Mouse (Mus musculus) limb, embryonic 11.5 days (tissue): Measurements from ENCODE around the gene Hebp1. TPM values are rescaled to one million over a fixed set of nuclear protein-coding genes. Genes with fewer than 3 reads are reported as not detected.

Experiments used
- ATAC-seq: fragments of 200-750 bp; cut with Nextera tagmentation; 2 replicates; pipeline ENCODE4 v1.8.0; 2017; ENCODE audit warnings: low read depth; ENCODE audit not compliant: insufficient number of reproducible peaks, low FRiP score, low TSS enrichment
- DNase-seq: peaks from one replicate; pipeline ENCODE4 v3.0.0-alpha.2; 2015; ENCODE audit warnings: low spot score
- H3K27ac ChIP-seq: fragments of 300-500 bp; sonication (generic); replicated peaks from 2 replicates; pipeline ENCODE4 v1.5.1; 2014; ENCODE audit warnings: low read depth, mild to moderate bottlenecking, low read length
- H3K27me3 ChIP-seq: fragments of 300-500 bp; sonication (generic); 2 replicates; pipeline ENCODE4 v1.6.1; 2014; ENCODE audit warnings: mild to moderate bottlenecking, low read length, mixed read lengths; ENCODE audit not compliant: control insufficient read depth, insufficient read depth
- H3K36me3 ChIP-seq: fragments of 300-500 bp; sonication (generic); 2 replicates; pipeline ENCODE4 v1.6.1; 2014; ENCODE audit warnings: mild to moderate bottlenecking, low read length, moderate library complexity, mixed read lengths; ENCODE audit not compliant: control insufficient read depth, insufficient read depth
- H3K4me1 ChIP-seq: fragments of 300-500 bp; sonication (generic); 2 replicates; pipeline ENCODE4 v1.6.1; 2014; ENCODE audit warnings: low read length, mixed read lengths; ENCODE audit not compliant: control insufficient read depth, insufficient read depth
- H3K4me2 ChIP-seq: fragments of 300-500 bp; sonication (generic); 2 replicates; pipeline ENCODE4 v1.6.1; 2014; ENCODE audit warnings: low read depth, mild to moderate bottlenecking, moderate library complexity; ENCODE audit not compliant: severe bottlenecking
- H3K4me3 ChIP-seq: fragments of 300-500 bp; sonication (generic); 2 replicates; pipeline ENCODE4 v1.5.1; 2014; ENCODE audit warnings: low read depth, low read length
- H3K9ac ChIP-seq: fragments of 300-500 bp; sonication (generic); 2 replicates; pipeline ENCODE4 v1.6.1; 2014; ENCODE audit warnings: mild to moderate bottlenecking, low read length
- H3K9me3 ChIP-seq: fragments of 300-500 bp; sonication (generic); 2 replicates; pipeline ENCODE4 v1.6.1; 2016; ENCODE audit warnings: low read length; ENCODE audit not compliant: control insufficient read depth
- WGBS: fragments of 180-500 bp; shearing (Covaris S2); extraction: QIAGEN DNeasy Blood & Tissue Kit; methylation state at CpG from one replicate; pipeline ENCODE4 v1.1.7; 2014; 5-methylcytosine and 5-hydroxymethylcytosine counted together
- polyA plus RNA-seq: library from polyadenylated mRNA; unstranded; fragments of >200 nt; fragmentation: Nextera tagmentation; extraction: Ambion mirVana; gene quantifications from 2 replicates; pipeline ENCODE4 v1.2.1, GENCODE M21; 2014

Hebp1 gene
- polyA plus RNA-seq, 1 experiment from 2014 or later = 3.8 TPM

GRCm38 (mm10) chr6:135166262-135166661 is 31.6 kb downstream of the Hebp1 start:
- no peak overlapping the region for H3K9ac ChIP-seq
- no peak overlapping the region for H3K4me3 ChIP-seq
- 0 out of 2 replicates have a peak, but pooled peaks cover 3% of the 10 kb centered on the region for H3K4me1 ChIP-seq
- H3K36me3 ChIP-seq = no peaks in the 10 kb centered on the region
- no peak overlapping the region for H3K4me2 ChIP-seq
- no peaks in the 10 kb centered on the region for H3K27me3 ChIP-seq
- DNase-seq = no peak
- H3K27ac ChIP-seq = no peak overlapping the region
- ATAC-seq = no peak
- H3K9me3 ChIP-seq = no peaks in the 10 kb centered on the region
- 87% methylated on average over 3 of the region's 3 CpGs for WGBS

- no peak overlapping the region for H3K4me3 ChIP-seq
- H3K9ac ChIP-seq = no peak overlapping the region
- DNase-seq (no peak), ATAC-seq (no peak)
- no peaks in the 10 kb centered on the region for H3K9me3 ChIP-seq
- 74% methylated on average over 2 of the region's 2 CpGs for WGBS
- no peaks in the 10 kb centered on the region for H3K27me3 ChIP-seq
- H3K36me3 ChIP-seq = no peaks in the 10 kb centered on the region
- no peak overlapping the region for H3K4me2 ChIP-seq
- H3K27ac ChIP-seq = no peak overlapping the region
- 0 out of 2 replicates have a peak, but pooled peaks cover 3% of the 10 kb centered on the region for H3K4me1 ChIP-seq
These were observed 32.1 kb downstream of the Hebp1 start for GRCm38 (mm10) chr6:135165706-135166105.

GRCm38 (mm10) chr6:135165191-135165590 is 32.6 kb downstream of the Hebp1 start:
- Histone ChIP-seq H3K9ac (no peak overlapping the region), H3K27ac (no peak overlapping the region), H3K4me2 (no peak overlapping the region), H3K27me3 (no peaks in the 10 kb centered on the region), H3K9me3 (no peaks in the 10 kb centered on the region), H3K4me3 (no peak overlapping the region), H3K4me1 (0 out of 2 replicates have a peak, but pooled peaks cover 3% of the 10 kb centered on the region), H3K36me3 (no peaks in the 10 kb centered on the region)
- ATAC-seq = no peak
- no peak for DNase-seq
- WGBS = 71% methylated on average over 3 of the region's 3 CpGs

- no peaks in the 10 kb centered on the region for H3K9me3 ChIP-seq
- H3K4me3 ChIP-seq = no peak overlapping the region
- no peak overlapping the region for H3K4me2 ChIP-seq
- H3K4me1 ChIP-seq = no peaks in the 10 kb centered on the region
- H3K27ac ChIP-seq = no peak overlapping the region
- no peak overlapping the region for H3K9ac ChIP-seq
- H3K36me3 ChIP-seq = no peaks in the 10 kb centered on the region
- DNase-seq (no peak), ATAC-seq (no peak)
- WGBS = 72% methylated on average over 4 of the region's 4 CpGs
- H3K27me3 ChIP-seq = no peaks in the 10 kb centered on the region
These were observed 35.0 kb downstream of the Hebp1 start for GRCm38 (mm10) chr6:135162861-135163260.

- WGBS = 84% methylated on average over 3 of the region's 3 CpGs
- Histone ChIP-seq H3K9me3 (no peaks in the 10 kb centered on the region), H3K9ac (no peak overlapping the region), H3K4me2 (no peak overlapping the region), H3K27ac (no peak overlapping the region), H3K4me1 (no peaks in the 10 kb centered on the region), H3K4me3 (no peak overlapping the region), H3K27me3 (no peaks in the 10 kb centered on the region), H3K36me3 (no peaks in the 10 kb centered on the region)
- no peak for ATAC-seq
- DNase-seq = no peak
These were observed 35.5 kb downstream of the Hebp1 start for GRCm38 (mm10) chr6:135162311-135162710.

GRCm38 (mm10) chr6:135161356-135161755 is 36.5 kb downstream of the Hebp1 start:
- 77% methylated on average over 4 of the region's 4 CpGs for WGBS
- no peak for ATAC-seq
- H3K4me3 ChIP-seq = no peak overlapping the region
- no peaks in the 10 kb centered on the region for H3K27me3 ChIP-seq
- no peak overlapping the region for H3K9ac ChIP-seq
- H3K36me3 ChIP-seq = no peaks in the 10 kb centered on the region
- no peak for DNase-seq
- H3K4me1 ChIP-seq = no peaks in the 10 kb centered on the region
- H3K9me3 ChIP-seq = no peaks in the 10 kb centered on the region
- H3K27ac ChIP-seq = no peak overlapping the region
- no peak overlapping the region for H3K4me2 ChIP-seq

GRCm38 (mm10) chr6:135158509-135158908 is 39.3 kb downstream of the Hebp1 start:
- ATAC-seq (no peak), DNase-seq (no peak)
- H3K4me2 ChIP-seq = no peak overlapping the region
- no peak overlapping the region for H3K27ac ChIP-seq
- WGBS = 61% methylated on average over 4 of the region's 4 CpGs
- H3K4me3 ChIP-seq = no peak overlapping the region
- no peaks in the 10 kb centered on the region for H3K4me1 ChIP-seq
- H3K9me3 ChIP-seq = no peaks in the 10 kb centered on the region
- H3K9ac ChIP-seq = no peak overlapping the region
- no peaks in the 10 kb centered on the region for H3K27me3 ChIP-seq
- no peaks in the 10 kb centered on the region for H3K36me3 ChIP-seq

- Histone ChIP-seq H3K27ac (no peak overlapping the region), H3K9me3 (0 out of 2 replicates have a peak, but pooled peaks cover 2% of the 10 kb centered on the region), H3K27me3 (no peaks in the 10 kb centered on the region), H3K4me1 (no peaks in the 10 kb centered on the region), H3K36me3 (no peaks in the 10 kb centered on the region), H3K4me3 (no peak overlapping the region), H3K4me2 (no peak overlapping the region), H3K9ac (no peak overlapping the region)
- no peak for DNase-seq
- no peak for ATAC-seq
- 79% methylated on average over 4 of the region's 4 CpGs for WGBS
These were observed 40.3 kb downstream of the Hebp1 start for GRCm38 (mm10) chr6:135157496-135157895.

- H3K9me3 ChIP-seq = 0 out of 2 replicates have a peak, but pooled peaks cover 2% of the 10 kb centered on the region
- 79% methylated on average over 8 of the region's 8 CpGs for WGBS
- no peaks in the 10 kb centered on the region for H3K27me3 ChIP-seq
- H3K4me1 ChIP-seq = no peaks in the 10 kb centered on the region
- H3K9ac ChIP-seq = no peak overlapping the region
- H3K27ac ChIP-seq = no peak overlapping the region
- ATAC-seq = no peak
- H3K4me3 ChIP-seq = no peak overlapping the region
- H3K4me2 ChIP-seq = no peak overlapping the region
- no peak for DNase-seq
- H3K36me3 ChIP-seq = no peaks in the 10 kb centered on the region
These were observed 41.2 kb downstream of the Hebp1 start for GRCm38 (mm10) chr6:135156597-135156996.
